Mouse (Mus musculus): ENCODE results near the gene Phc2.

Gene Phc2

DNA sequence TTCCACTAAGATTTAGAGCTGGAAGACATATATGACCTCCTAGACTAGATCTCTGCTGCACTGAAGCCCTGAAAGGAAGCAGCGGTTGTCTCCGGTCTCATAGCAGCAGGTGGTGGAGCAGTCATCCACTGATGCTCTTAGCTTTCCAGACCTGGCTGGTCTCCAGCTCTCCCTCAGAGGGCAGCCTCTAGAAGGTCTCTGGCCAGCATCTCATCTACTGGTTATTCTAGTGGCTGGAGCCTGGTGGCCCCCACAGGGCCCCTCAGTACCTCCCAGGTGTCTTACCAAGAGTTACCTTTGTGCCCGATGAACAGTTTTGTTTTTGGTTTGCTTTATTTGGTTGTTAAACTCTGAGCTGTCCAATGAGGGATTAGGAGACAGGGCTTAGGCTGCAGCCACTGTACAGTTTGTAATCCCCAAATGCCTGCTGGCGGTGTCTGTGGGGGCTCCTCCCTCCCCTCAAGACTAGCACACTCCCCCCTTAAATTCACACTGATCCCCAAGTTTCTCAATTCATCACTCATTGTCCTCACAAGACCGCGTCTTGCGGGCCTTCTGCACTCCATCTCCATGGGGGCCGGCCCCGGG, 66.7 kb downstream of the Phc2 start:
- no peak for DNase-seq

DNA sequence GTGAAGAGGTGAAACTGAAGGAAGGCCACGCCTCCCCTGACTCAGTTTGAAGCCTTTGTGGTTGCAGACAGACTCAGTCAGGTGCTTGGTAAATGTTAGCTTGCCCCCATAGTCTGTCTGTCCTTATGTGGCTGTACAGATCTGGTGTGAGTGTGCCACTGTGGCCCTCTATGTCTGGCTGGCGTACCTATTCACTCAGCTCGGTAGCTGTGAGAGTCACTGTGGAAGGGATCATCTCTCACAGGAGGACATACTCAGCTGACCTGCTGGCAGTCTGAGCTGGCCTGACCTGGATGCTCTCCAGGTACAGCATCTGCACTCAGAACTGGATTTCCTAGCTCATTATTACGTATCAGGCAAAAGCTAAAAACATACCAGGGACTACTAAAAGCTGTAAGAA, 67.3 kb downstream of the Phc2 start:
- no peak for DNase-seq

DNA sequence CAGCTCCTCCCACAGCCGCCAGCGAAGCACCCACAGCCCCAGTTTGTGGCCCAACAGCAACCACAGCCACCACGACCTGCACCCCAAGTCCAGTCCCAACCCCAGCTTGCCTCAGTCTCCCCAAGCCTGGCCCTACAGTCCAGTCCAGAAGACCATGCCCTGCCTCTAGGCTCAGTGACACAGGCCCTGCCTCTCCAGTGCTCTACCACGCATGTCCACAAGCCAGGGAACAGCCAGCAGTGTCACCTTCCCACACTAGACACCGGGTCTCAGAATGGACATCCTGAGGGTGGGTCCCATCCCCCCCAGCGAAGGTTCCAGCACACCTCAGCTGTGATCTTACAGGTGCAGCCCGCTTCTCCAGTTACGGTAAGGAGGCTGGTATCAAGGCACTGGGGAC, 68.4 kb downstream of the Phc2 start:
- DNase-seq: no peak

DNA sequence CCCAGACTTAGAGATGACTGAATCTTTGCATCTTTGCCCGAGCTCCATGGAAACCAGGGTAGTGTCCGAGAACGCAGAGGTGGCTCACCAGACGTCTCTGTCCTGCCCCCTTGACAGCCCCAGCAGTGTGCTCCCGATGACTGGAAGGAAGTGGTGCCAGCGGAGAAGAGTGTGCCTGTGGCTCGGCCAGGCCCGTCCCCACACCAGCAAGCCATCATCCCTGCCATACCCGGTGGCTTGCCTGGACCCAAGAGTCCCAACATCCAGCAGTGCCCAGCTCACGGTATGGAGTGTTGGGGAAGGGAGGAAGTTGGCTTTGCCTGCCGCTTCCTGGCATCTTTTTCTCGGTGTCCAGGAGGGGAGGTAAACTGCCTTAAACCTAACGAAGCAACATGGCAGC, 68.9 kb downstream of the Phc2 start:
- no peak for DNase-seq

DNA sequence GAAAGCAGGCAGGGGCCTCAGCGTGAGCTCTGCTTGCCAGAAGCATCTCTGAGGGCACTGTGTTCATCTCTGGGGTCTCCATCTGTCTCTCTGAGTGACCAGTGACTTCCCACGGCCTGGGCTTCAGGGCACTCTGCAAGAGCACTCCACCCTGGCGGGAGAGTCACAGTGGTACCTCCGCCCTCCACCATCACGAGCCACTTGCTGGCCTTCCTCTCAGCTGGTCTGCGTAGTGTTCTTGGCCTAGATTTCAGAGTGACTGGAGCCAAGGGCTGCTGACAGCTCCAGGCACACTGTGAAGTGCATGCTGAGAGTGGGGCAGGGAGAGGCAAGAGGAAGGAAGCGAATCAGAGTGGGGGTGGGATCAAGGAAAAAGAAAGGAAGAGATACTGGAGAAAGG, 69.6 kb downstream of the Phc2 start:
- peak; percentile 73 for DNase-seq

DNA sequence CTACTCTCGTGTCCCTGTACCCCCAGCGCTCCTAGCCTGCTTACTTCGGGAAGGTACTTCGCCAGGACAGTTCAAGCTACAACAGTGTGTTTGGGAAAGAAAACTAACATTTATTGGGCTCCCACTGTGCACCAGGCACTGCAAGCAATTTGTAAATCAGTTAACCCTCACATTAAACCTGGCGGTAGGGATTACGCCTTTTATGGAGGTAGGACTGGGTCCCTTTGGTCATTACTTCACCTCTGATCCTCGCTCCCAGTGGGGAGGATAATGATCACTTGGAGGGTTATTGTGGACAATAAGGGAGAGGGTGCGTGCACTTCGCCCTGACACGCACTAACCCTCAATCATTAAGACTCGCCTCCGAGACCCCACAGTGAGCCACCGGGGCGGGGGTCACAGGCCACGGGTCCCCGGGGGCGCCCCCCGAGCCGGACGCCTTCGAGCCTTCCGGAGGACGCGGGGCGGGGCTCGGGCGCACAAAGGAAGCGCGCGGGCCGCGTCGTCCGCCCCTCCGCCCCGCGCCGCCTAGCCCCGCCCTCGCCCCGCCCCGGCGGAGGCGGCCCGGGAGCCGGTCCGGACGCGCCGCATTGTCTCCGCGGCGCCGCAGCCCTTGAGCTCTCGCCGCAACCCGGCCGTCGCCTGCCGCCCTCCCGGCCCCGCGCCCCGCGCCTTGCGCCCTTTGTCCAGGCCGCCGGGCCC, 72.7 kb downstream of the Phc2 start:
- peak; percentile 89 for DNase-seq

DNA sequence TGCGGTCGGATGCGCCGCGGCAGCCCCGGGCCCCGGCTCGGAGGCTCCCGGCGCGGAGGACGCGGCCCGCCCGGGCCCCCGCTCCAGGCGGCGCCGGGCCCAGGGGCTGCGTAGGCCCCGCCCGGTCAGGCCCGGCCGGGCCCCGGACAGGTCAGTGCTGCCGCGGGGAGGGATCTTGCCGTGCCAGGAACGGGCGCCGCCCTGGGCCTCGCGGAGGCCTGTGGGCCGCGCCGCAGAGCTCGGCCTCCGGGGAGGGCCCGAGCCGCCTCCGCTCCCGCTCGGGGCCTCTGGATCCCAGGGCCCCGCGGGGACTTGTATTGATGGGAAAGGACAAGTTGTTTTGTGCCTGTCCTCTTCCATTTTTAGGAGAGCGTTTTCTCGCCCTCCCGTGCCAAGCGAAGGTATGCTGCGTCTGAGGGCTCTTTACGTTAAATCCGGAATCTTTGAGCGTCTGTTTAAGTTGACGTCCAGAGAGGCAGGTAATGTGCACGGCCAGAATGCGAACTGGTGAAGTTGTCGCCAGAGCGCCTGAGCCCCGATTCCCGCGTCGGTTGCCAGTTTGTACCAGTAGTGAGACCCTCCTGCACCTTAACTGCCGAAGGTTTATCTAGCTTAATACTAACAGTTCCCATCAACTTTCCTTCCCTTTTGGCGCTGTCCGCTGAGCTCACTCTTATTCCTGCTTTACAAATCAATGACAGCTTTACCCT, 73.4 kb downstream of the Phc2 start:
- DNase-seq: peak; percentile 69

DNA sequence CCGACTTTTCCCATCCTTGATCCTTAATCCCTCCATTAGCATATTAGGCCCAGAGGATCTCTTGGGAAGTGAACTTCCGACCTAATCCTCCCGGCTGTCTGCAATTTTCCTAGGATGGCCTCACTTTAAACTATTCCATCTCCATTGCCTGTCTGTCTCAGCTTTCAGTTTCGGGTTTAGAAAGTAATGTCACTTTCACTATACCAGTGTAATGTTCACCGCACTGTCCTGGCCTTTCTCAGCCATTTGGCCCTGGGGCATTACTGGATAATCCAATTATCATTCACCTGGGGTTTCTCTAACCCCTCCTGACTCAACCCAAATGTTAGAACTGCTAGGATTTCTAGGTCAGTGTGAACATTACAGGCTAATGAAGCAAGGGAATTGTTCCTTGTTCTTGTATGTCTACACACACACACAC, 73.9 kb downstream of the Phc2 start:
- no peak for DNase-seq

DNA sequence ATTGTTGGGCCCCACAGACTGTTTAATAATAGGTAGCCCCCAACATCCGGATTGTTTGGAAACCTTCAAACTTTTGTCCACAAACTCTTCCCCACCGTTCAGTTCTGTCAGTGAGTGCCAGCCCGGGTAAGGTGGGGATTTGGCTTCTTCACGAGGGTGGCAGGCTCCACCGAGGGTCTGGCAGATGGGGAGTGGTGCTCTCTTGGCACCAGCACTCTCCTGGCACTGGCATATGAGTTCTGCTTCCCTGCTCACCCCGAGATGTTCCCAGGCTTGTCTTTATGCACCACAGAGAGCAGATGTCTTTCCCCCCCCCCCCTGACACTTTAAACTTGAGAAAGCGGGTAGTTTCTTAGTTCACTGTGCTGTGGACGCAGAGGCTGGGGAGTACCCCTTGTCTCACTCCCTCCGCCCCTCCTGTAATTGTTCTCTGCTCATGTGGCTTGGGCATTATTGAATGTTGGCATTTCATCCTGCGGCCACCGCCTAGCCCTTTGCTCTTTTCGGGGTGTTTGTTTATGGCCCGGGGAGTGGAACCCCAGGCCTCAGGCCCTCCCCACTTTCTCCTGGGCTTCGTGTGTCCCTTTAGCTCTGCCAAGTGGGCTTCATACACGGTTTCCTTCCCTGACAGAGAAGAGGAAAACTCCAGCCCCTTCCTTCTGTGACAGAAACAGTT, 74.7 kb downstream of the Phc2 start:
- peak; percentile 46 for DNase-seq

DNA sequence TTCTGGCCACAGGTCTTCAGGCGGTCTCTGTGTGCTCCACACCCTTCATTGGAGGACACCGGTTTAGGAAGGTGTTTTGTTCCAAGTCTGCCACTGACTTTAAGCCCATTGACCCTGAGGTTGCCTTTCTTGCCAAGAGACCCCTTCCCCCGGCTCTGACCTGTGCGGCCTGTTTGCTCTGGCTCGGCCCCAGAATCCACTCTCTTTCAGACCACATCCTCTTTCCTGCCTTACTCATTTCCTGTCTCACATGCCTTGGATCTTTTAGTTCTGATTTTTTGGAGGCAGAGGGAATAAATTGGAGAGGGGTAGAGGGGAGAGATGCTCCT, 75.2 kb downstream of the Phc2 start:
- peak; percentile 58 for DNase-seq

DNA sequence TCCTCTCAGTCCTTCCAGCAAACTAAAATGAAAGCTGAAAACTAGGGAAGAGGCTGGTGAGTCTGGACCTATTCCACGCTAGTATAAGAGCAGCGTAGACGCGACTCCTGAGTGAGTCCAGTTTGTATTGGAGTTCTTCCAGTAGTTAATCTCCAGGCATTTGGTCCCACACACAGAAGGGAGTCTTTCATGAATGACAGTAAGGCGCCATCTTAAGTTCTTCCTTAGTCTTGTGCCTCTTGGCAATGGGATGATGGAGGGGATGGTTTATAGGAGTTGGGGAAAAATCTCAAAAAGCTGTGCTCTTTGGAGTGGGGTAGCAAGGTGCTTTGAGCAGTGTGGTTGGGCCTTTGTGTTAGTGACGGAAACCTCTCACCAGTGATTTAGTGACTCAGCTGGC, 75.8 kb downstream of the Phc2 start:
- no peak for DNase-seq

DNA sequence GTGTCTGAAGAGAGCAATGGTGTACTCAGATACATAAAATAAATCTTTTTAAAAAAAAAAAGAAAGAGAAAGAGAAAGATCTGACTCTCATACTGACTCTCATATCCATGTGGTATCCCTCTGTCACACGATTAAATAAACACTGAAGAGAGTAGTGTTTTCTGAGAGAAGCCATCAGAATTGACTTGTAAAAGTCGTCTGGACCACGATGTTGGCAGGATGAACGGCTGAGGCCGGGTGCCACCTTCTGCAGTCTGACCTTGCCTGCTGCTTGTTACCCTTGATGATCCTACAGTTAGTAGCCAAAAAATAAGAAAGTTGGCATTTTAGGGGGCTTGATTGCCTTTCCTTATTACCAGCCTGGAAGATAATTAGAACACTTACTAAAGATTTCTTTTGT, 78.3 kb downstream of the Phc2 start:
- DNase-seq: no peak

DNA sequence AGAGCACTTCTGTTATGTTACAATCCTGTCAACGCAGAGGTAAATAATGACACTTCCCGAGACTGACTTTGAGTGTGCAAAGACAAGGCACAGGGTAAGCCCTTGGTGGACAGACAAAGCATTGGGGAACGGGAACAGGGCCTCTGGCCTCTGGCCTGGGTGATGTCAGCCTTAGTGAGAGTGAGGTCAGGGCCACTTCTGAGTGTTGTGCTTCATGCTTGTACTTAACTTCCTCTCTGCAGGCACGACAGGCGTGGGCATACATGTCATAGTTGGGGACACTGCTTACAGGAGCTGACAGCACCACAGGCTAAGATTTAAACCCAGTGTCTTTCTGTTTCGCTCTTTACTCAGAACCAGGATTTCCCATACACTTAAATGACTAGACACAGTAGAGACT, 79.0 kb downstream of the Phc2 start:
- peak; percentile 80 for DNase-seq

DNA sequence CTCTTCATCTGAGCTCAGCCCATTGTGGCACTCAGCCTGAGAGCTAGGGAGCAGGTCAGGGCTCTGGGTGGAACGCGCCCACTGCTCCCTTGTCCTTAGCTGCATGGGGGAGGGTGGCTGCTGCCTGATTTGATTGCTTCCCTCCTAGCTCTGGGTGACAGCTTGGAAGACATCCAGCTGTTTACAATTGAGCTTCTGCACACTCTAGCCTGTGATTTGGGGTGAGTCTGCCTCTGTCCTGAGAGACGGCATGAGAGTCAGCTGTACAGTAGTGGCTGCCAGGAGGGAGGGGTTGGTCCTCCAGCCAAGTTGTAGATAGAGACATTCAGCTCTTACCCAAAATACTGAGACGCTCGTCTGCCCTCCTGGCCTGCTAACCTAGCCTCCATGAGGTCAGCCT, 79.7 kb downstream of the Phc2 start:
- DNase-seq: peak; percentile 89

DNA sequence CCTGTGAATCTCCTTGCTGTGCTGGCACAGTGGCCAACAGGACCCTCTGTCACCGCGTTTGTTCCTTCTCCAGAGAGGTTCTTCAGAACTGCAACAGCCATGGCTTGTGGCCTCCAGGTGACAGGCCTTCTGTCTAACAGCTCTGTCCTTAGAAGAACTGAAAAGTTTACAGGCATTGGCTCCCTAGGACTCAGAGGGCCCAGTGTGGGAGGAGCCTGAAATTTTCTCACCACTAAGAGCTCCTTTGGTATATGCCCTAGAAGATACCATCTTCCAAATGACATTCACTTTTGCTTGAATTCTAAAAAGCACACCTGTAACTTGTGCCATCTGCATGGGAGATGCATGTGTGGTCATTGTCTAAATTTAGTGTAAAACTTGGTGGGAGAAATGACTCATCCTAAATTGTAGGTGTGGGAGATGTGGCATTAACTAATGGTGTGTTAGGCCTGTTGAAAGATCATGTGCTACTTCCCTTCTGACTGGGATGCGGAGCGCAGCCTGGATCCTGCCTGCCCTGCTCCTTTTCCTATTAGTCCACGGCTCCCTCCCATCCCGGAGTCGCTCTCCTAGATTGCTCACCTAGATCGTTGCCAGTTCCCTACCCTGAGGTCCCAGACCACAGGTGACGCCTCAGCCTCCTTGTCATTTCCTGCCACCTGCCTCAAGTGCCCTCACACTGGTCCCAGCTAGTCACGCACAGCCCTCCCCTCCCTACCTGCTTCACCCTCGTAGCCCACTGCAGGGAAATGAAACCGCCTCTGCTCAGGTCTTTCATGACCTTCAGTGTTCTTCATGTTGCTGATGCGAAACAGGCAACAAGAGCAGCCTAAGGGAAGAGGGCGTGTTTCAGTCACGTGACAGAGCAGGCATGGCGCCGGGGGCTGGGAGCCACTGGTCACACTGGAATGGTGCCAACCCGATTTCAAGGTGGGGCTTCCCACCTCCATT, 80.5 kb downstream of the Phc2 start:
- peak; percentile 66 for DNase-seq

DNA sequence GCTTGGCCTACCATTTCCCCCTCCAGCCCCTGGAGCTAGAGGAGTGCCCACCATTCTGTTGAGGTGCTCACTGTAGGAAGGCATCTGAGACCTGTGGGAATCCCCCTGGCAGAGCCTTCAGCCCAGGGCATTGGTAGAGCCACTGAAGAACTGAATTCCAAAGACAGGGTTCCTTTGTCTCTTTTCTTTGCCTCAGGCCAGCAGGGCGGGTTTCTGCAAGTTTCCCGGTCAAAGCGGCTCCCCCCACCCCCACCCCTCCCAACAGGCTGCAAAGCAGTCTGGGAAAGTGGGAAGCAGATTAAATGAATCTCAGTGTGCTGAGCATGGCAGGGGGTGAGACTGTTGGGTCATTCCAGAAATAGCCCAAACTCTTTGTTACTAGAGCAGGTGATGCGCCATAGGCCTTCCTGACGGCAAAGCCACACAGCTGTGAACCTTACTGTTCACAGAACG, 82.7 kb downstream of the Phc2 start:
- no peak for DNase-seq

DNA sequence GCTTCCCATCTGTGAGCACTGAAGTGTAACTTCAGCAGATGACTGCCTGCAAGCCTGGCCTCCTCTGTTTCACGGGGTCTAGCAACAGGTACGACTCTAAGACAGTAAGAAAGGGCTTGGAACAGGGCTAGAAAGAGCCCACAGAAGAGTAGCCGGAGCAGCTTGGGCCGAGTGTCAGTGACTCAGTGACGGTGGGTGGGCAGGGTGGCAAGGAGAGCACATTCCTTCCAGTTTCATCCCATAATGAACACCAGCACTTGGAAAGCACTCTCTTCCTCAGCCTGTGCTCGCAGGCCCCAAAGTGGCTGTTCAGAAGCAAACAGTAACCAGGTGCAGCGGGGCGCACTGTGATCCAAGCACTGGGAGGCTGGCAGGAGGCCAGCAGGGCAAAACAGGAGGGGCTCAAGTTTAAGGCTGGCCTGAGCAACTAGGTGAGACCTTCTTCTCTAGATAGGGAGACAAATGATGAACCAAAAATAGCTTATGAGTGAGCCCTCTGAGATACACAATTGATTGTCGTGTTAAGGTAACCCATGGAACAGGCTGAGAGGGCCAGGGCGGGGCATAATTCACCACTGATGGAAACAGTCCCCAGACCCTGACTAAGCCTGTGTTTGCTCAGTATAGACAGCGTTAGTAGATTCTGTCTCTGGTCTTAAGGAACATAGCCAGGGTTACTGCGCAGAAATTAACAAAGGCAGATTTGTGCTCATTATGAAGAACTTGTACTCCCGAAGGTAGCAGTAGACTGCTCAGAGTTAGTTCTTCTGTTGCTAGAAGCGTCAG, 83.5 kb downstream of the Phc2 start:
- DNase-seq: no peak

DNA sequence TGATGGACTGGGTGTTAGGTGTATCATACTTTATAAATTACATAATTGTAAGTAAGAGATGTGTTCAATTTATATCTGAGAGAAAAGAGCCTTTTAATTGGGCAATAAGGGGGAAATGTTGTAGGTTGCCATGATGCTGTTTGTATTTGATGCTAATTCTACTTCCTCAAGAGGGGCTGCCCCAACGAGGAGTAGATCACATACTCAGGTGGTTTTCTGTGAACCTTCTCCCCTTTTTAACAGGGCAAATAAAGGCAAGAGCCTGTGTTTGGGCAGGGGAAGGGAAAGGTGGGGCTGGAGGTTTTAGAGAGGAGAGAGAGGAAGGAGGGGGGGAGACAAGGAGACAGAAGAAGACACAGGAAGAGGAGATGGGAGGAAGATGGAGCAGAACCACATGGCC, 86.4 kb downstream of the Phc2 start:
- no peak for DNase-seq

DNA sequence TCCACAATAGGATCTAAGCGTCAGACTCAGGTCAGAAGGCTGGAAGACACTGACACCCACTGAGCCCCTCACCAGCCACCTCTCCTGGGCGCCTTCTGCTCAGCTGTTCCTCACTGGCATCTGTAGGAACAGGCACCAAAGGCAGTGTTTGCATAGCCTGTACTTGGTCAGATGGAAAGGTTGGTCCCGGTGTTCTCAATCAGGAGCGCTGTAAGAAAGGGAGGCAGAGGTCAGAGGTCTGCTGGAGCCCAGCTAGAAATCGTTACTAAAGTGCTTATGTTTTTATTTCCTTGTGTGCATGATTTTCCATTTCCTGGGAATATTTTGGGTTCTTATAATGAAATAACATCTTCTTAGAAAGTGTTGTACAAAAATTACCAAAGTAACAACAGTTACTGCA, 87.4 kb downstream of the Phc2 start:
- DNase-seq: no peak

DNA sequence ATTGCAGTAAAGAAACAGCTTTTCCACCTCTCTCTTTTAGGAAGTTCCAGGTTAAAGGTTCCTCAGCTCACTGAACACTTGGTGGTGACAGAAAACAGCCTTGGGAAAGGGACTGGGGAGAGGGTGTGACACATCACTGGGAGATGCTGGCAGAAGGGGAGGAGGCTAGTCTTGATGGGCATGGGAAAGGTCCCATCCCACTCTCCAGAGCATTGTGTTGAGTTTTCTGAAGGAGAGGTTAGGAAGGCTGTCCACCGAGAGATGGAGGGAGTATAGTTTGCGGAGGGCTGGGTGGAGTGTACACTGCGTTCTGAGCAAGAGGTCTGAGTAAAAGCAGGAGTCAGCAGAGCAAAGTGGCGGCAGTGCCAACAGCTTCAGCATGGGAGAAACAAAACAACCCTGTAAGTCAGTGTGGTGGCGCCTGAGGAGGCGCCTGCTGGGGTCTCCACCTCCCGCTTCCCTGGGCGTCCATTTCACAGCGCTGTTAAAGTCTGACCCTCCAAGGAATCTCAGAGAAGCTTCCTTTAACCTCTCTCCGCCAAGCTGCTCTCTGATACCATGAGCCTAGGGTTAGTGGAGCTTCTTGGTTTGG, 88.0 kb downstream of the Phc2 start:
- DNase-seq: no peak

DNA sequence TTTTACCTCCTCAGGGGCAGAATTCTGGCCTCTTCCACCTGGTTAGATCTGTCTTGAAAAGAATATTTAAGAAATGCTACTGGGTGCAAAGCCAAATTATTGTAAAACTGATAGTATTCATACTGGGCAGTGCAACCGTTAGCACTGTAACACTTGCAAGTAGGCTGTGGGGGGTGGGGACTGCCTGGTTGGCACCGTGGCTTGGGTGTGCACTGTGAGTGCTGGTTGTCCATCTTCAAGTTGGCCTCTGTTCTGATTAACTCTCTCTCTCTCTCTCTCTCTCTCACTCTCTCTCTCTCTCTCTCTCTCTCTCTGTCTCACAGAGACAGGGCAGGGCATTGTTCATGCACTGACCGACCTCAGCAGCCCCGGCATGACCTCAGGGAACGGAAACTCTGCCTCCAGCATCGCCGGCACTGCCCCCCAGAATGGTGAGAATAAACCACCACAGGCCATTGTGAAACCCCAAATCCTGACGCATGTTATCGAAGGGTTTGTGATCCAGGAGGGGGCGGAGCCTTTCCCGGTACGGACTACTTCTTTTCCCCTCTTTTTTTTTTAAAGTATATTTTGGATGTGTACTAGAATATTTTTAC, 88.6 kb downstream of the Phc2 start:
- no peak for DNase-seq

Measured in lung, postnatal 36 days (tissue).